Mouse (Mus musculus): Measurements from ENCODE around the gene Sbsn.
A peak's percentile ranks its signal among the peaks of the same experiment; 100 is the strongest.
"Not testable (repeated sequence)": the region's sequence is repeated elsewhere in the genome, so short reads cannot be mapped to it uniquely, and the experiment has no call there.

The Sbsn gene

DNA sequence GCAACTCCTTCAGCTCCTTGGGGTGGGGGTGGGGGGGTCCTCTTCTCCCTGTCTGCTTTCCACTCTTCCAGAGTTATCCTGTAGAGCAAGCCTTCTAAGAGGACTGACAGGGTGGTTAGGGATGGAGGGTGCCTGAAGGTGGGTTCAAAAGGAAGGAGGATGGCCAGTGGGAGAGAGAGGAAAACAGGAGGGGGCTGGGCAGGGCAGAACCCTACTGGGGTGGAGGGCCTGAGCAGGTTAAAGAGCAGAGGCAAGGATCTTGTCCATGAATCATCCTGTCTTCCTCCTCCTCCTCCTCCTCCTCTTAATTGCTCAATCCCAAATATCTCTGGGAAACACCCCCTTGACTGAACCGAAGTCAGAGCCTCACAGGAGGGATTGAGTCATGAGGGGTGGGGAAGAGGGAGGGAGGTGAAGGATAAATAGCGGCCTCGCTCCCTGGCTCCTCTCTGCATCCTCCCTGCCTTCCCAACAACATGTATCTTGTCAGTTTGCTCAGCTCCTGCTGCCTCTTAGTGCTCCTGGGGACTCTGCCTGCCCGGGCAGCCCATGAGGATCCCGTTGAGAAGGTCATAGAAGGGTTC is at the start of gene Sbsn:
Sbsn (plus strand) TSS at position 386 of the 584 bp plus-strand sequence.
- DNase-seq: no peak

DNA sequence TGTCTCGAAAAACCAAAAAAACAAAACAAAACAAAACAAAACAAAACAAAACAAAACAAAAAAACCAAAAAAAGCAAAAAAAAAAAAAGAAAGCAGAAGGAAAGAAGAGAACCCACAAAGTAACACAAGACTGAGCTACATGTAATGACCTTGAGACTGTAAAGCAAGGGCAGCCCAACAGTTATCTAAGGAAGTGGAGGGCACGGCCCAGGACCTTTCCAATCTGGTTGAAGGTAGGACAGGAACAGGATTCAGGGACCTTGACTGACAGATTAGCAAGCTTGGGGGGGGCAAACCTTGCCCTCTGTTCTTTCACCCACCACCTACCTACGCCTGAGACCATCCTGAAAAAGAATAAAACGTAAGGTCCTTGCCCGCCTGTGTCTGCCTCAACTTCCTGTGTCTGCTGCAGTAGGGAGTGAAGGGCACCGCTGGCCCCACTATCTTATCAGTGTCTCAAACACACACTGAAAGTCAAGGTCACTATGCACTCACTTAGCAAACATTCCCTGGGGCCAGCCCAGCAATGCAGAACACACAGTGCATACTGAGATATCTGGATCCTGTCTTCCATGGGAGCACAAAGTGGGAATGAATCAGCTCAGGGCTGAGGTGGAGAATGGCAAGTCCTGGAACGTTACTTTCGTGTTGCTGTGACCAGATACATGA is 44.9 kb upstream of the Sbsn start:
- no peak for DNase-seq

- DNase-seq: no peak
Measured at GRCm38 (mm10) chr7:30707441-30707840, 43.8 kb upstream of the Sbsn start.

DNA sequence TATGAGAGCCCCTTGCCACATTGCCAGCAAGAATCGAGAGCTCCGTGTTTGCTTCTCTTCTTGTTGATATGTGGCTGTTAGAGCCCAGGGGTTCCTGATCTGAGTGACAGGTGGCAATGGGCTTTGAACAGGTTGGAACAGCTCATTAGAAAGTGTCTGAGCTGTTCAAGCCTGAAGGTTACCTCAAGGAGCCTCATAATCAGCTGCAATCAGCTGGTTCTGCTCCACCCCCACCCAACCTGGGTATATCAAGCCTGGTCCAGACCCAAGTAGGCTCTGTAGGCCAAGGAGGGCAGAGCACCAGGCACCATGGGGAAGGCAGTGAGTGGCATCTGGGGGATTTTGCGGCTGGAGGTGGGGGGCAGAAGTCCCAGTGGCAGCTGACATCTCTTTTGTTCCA is 39.3 kb upstream of the Sbsn start, which contains the start of gene Atp4a:
Atp4a (plus strand) TSS at position 268 of the 400 bp plus-strand sequence.
- DNase-seq: no peak

DNA sequence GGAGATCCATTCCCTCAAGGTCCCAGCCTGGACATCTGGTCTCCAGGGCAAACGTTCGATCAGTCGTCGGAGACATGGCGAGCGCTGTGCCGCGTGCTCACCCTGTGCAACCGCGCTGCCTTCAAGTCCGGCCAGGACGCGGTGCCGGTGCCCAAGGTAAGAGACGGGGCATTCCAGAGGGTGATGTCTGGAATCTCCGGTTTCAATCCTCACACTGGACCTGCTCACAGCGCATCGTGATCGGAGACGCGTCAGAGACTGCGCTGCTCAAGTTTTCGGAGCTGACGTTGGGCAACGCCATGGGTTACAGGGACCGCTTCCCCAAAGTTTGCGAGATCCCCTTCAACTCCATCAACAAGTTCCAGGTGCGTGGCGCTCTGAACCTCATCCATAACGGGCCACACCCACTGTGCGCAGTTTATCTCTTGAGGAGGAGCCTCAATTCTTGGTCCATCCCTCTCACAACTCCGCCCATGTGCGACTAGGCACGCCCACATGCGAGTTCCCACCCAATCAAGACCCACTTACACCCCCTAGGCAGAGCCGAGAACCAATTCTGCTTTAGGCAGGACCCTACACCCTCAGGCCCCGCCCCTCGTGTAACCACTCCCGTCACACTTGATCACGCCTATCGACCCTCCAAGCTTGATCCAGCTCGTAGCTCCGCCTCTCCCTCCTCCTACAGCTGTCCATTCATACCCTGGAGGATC is 34.1 kb upstream of the Sbsn start:
- peak; percentile 88 to 89 for DNase-seq

DNA sequence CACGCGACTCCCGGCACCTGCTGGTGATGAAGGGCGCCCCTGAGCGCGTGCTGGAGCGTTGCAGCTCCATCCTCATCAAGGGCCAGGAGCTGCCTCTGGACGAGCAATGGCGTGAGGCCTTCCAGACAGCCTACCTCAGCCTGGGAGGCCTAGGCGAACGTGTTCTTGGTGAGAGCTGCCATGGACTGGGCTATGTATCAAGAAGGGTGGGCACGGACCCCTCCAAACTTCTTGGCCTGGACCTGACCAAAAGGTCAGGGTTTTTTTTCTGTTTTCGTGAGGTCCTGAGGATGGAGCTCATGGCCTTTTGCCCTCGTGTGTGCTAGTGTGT is 33.6 kb upstream of the Sbsn start:
- no peak for DNase-seq

- DNase-seq: no peak
Measured at GRCm38 (mm10) chr7:30719669-30720068, 31.6 kb upstream of the Sbsn start.

GRCm38 (mm10) chr7:30721286-30721685 is 30.0 kb upstream of the Sbsn start:
- no peak for DNase-seq

DNA sequence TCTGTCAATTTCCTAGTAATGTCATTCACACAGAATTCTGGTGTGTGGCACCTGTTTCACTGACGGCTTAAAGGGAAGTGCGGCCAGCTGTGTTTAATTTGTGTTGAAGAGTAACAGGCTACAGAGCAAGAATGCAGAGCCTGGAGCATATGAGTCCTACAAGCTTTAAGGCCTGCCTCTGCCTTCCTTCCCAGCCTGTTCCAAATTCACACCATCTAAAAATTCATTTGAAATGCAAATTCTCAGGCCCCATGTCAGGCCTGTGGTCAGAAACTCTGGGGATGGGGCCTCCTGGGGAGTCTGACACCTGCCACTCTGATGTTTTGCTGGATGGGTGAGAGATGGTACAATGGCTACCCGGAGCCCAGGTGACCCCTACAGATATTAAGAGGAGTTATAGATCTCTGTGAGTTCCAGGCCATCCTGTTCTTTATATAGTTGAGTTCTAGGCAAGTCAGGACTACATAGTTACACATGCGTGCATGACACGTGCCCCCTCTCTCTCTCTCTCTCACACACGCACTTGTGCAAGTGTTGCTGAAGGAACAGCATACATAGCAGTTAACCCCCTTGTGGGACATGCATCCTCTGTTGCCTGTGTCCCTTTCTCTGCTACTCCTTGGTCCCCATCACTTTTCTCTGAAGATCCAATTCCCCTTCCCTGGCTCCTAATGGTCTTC is 27.9 kb upstream of the Sbsn start:
- DNase-seq: no peak

GRCm38 (mm10) chr7:30728214-30728613 is 23.1 kb upstream of the Sbsn start:
- no peak for DNase-seq

DNA sequence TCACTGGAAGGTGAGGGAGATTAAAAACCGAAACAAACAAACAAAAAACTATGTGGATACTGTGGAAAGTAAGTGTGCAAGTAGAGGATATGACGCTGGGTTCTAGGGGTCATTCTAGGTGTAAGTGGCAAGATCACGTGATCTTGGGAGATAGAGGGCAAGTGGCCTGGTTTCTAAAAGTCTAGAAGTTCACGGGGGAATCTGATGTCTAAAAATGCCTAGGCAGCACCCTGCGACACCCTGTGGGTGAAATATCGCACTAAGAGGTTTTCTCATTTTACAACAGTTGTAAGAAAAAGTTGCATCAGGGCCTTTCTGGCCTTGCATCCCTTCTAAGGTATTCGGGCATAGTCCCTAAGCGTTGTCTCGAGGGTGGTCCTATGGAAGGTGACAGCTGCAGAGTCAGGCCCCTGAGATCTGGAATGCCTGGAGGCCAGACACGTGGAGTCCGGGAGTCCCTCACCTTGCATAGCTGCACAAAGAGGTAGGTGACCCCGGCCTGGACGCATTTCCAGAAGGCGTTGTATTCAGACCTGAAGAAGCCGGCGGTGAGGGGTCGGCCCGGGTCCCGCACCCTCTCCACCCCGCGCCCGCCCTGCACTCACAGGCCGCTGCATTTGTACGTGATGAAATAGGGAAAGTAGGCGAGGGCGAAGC is 22.4 kb upstream of the Sbsn start:
- no peak for DNase-seq

DNA sequence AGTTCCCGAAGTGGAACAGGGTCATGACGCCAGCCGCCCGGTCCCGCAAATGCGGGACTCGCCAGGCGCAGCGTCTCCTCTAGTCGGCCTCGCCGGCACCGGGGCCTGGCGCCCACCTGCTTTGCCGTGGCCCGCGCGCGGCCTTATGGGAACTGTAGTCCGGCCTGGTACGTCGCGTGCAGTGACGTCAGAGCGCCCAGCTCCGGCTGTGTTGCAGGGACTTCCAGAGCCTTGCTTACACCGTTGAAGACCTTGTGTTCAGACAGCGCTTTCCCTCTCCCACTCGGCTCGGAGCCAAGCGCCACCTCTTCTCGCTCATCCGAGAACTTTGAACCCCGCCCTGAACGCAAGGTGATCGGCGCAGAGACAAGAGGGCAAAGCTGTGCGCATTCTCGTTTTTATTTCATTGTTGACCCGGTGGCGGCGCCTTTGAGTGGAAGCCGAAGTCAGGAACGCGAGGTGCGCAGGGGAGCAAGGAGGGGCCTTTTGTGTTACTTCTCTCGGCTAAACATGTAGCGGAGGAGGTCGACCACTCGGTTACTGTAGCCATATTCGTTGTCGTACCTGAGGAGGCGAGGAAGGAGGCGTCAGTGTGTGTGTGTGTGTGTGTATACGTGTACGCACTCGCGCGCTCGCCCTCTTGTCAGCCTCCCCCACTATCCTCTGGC is 21.7 kb upstream of the Sbsn start, which contains the start of gene Tmem147:
Tmem147 (minus strand) TSS at position 145 of the 668 bp plus-strand sequence.
- peak; percentile 95 to 96 for DNase-seq

GRCm38 (mm10) chr7:30730064-30730722 is 21.1 kb upstream of the Sbsn start:
- DNase-seq: not testable (repeated sequence)

DNA sequence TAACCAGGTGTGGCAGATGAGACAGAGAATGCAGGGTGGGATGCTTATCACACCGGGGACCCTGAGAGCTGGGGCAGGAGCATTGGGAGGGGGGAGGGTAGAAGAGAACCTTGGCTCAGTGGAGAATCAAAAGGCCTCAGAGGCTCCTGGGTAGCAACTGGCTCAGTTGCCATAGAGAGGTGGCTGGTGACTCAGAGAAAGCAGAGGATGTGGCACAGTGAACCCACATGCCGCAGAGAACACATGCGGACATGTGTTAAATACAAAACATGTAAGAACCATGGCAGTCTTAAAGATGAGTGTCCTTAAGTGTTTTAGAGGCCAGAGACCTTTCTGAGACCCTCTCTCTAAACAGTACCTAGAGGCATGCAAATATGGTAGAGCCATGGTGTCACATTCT is 15.1 kb upstream of the Sbsn start:
- no peak for DNase-seq

GRCm38 (mm10) chr7:30742570-30742969 is 8.7 kb upstream of the Sbsn start:
- DNase-seq: peak; percentile 32 to 47

- not testable (repeated sequence) for DNase-seq
Measured at GRCm38 (mm10) chr7:30743617-30744016, 7.7 kb upstream of the Sbsn start, which contains the start of gene Gapdhs. Gapdhs (minus strand) TSS chr7:30743681.

GRCm38 (mm10) chr7:30744022-30744598 is 7.2 kb upstream of the Sbsn start:
- no peak for DNase-seq

DNA sequence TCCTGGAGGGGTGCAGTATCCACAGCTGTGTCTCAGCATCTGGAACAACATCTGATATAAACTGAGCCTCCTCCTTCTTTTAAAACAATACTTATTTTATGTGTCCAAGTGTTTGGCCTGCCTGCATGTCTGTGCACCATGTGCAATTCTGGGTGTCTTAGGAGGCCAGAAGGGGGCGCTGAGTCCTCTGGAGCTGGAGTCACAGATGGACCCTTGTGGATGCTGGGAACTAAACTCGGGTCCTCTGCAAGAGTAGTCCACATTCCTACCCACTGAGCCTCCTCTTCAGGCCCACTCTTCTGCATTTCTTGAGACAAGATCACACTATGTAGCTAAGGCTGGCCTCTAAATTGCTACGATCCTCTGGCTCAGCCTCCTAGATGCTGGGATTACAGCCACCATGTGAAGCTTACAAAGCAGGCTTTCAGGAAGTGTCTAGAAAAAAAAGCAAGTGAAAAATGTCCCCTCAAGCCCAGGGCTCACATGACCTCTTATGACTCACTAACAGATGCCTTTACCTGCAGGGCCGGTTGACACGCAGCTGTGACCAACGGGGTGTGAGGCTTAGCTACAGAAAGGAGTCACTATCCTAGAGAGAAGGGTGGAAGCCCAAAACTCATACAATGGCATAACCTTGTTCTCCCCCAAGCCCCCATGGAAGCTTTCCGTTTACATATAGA is 3.6 kb upstream of the Sbsn start:
- no peak for DNase-seq

DNA sequence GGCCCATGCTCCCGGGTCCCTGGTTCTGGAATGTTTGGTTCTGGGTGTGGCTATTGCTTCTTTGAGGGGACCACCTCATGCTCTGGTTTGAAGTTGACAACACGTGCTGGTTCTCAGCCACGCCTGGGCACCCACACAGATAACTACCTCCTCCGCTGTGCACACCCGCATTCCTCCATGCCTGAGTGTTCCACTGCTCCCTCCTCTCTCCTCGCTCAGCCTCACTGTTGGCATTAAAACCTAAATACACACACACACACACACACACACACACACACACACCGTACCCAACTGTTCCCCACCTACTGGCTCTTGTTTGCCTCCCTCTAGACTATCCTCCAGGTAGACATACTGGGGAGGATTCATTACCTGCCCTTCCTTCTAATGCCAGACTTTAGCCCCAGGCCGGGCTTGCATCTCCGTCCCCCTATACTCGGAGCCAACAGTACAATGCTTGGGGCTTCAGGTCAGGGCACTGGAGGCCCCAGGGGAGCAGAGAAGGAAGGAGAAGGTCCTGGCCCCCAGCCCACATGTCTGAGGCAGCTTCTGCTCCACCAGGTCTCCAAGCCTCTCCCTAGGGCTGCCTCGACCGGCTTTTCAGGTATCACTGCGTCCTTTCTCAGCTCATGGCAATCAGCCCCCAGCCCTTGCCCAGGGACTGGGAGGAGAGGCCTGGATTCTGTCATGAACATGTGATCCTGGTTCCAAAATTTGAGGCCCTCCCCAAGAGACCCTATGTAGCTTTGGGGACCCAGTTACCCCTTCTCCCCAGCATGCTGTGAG is 1.3 kb upstream of the Sbsn start:
- no peak for DNase-seq

DNA sequence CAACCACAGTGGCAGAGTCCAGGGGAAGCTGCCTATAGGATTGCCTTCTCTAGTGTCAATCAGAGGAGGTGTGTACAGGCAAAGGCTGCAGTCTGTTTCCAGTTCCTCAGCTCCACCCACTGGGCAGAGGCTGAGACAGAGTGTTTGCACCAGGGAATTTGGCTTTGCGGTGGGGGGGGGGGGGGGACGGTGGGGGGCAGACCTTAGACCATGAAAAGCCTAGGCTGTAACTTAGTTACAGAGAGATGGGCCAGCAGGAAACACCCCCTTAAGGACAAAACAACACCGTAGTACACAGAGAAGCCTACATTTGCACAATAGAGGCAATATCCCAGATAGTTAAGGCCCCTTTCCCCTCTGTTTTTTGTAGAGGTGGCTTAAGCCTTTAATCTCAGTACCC is 5.7 kb downstream of the Sbsn start:
- no peak for DNase-seq

Data from B cell, adult 2 months (primary cell).